Mouse (Mus musculus) spleen, postnatal 14 days (tissue): ENCODE results near the gene Baiap3.
A peak's percentile ranks its signal among the peaks of the same experiment; 100 is the strongest.

Experiments
- DNase-seq, 2 experiments: peaks; one replicate each; pipeline ENCODE4 v3.0.0; 2021 to 2022; ENCODE audit warnings: low spot score in 2 of 2

Baiap3 gene

DNA sequence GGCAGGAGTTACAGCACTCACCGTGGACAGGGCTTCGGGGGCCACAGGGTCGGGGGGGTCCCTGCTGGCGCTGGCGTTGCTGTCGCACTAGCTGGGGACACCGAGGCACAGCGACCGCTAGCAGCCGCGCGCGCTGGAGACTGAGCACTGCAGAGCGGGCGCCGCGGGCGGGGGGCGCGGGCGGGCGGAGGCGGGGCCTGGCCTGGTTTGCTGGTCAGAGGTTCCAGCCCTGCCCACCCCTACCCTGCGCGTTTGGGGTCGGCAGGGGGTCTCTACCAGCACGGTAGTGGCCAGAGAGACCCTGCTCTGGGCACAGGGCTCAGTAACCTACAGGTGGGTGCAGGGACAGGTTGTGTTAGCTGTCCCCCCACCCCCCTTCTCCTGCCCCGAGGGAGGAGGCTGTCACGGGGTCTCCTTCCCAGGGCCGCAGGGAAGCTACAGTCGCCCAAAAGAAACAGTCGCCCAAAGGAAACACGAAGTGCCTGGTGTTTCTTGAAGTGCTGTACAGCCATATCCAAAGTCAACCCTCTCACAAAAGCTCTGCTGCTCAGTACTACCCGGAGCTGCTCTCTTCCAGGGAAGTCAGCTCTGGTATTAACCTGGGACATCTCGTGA lies at the start of gene Baiap3:
Gene Baiap3, minus strand, starts transcription at position 225 of the 615 bp plus-strand sequence.
- DNase-seq, result no peak

DNA sequence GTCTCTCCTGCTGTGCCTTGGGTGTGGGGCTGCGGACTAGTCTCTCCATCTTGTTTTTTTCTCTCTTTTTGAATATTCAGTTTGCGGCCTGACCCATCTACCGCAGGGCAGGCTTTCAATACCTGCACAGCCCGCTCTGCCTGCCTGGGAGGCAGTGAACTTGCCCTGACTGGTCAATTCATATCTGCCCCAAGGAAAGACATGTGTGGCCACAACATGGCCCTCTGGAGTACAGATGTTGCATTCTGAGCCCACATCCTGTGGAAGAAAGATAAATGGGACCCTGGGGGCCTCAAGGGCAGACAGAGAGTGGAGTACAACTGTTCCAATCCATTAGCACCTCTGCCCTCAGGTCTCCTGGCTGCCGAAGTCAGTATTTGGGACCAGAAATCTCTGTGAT lies 41.9 kb upstream of the Baiap3 start, which contains the start of gene Prss34:
Gene Prss34, plus strand, starts transcription at position 301 of the 400 bp plus-strand sequence.
- DNase-seq, result no peak

DNA sequence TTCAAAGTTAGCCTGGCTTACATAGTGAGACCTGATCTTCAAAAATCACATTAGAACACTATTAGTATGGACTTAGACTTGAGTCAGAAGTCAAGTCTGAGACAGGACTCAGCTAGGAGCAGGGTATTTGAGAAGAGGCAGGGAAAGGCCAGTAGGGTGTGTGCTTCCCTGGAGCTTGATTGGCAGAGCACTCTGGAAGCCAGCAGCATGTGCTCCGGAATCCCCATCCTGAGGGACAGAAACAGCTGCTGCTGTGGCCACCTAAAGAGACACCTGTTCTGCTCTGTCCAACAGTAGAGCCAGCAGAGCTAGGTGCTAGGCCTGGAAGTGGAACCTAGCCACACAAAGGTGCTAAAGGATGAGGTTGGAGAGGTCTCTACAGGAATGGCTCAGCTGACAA lies 37.9 kb upstream of the Baiap3 start:
- DNase-seq, result no peak

DNA sequence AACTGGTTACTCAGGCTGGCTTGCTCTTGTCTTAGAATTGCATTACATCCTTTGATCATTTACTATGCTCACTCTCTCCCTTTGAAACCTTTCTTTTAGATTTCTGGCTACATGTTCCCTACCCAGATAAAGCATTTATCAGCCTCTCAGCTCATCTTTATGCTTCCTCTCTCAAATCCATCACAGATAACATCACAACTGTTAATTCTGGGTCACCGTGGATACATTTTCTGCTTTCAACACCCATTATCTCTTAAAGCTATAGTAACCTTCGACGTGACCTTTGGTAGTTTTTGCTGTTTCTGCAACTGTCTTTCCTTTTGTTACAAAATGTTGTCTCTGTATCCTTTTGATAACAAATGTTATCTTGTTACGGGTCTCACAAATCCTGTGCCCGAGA lies 37.3 kb upstream of the Baiap3 start:
- DNase-seq, result no peak

DNA sequence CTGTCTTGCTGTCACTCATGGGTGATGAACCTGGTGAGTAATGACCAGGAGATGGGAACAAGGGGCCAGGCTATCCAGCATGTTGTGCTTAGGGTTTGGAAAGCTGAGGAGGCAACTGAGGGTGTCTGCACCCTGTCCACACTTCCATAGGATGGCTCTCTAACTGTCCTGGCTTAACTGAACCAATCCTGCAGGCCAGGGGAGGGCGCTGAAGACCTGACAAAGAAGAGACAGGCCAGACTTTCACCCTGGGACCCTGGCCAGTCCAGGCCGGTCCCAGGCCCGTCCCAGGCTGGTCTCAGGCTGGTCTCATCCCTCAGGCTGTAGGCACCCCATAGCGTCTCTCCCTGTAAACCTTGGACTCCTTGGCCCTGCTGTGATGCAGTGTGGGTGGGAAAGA lies 34.2 kb upstream of the Baiap3 start:
- DNase-seq, result no peak

DNA sequence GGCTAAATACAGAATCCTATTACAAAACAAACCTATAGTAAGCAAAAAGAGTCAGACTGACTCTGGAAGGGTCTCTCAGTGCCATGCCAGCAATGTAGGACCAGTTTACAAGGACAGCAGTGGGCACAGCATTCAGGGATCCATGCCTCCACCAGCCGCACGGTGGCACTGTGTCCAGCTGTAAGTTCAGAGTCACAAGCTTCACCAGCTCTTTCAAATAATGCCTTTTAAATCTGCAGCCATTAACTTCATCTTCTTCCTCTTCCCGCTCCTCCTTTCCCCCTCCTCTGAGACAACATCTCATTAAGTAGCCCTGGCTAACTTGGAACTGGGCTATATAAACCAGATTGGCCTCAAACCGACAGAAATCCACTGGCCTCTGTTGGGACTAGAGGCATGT lies 32.7 kb upstream of the Baiap3 start:
- DNase-seq, result peak in 1 of 2 experiments; percentile 14

DNA sequence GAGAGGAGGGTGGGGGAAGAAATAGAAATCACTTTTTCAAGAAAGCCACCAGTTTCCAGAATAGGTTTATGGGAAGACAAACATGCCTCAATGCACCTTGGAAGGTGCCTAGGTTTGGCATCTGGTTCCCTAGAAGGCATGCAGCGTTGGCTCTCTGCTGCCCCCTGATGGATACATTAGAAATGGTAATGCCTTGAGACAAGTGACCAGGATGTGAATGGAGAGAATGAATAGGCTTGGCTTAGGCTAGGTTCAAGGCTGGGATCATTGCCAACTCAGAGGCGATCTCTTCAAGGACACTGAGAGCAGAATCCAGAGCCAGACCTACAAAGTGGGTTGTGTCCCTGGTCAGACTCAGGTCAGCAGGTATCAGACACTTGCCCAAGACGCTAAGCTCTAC lies 28.9 kb upstream of the Baiap3 start:
- peak; percentile 33 to 65 for DNase-seq

DNA sequence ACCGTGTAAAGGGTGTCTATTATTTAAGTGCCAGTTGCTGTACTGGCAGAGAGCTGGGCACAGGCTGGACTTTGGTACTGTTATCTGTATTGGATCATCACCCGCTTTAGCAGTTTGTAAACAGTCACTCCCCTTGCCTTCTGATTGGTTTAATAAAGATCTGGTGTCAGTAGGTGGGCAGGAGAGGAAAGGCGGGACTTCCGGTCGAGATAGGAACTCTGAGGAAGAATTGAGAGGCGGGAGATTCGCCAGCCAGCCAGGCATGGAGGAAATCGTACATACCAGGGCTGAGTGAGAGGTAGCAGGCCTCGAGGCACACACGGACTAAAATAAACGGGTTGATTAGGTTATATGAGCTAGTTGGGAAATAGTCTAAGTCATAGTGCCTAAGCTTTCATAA lies 26.0 kb upstream of the Baiap3 start:
- peak in 1 of 2 experiments; percentile 29 for DNase-seq

DNA sequence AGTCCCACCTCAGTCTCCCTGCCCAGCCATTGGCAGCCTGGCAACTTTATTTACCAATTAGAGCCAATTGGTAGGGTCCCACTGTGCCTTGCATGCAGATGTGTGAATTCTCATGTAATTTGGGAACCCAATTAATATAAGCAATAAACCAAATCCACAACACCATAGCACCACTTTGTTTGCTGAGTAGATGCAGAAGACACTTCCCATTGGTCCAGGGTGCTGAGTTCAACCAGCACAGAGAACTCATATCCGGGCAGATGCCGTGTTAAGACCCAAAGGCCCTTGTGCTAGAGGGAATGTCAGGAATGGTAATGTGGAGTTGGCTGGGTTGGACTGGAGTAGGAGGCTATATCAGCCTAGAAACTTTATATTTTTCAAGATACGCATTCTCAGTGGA lies 19.7 kb upstream of the Baiap3 start:
- no peak for DNase-seq

DNA sequence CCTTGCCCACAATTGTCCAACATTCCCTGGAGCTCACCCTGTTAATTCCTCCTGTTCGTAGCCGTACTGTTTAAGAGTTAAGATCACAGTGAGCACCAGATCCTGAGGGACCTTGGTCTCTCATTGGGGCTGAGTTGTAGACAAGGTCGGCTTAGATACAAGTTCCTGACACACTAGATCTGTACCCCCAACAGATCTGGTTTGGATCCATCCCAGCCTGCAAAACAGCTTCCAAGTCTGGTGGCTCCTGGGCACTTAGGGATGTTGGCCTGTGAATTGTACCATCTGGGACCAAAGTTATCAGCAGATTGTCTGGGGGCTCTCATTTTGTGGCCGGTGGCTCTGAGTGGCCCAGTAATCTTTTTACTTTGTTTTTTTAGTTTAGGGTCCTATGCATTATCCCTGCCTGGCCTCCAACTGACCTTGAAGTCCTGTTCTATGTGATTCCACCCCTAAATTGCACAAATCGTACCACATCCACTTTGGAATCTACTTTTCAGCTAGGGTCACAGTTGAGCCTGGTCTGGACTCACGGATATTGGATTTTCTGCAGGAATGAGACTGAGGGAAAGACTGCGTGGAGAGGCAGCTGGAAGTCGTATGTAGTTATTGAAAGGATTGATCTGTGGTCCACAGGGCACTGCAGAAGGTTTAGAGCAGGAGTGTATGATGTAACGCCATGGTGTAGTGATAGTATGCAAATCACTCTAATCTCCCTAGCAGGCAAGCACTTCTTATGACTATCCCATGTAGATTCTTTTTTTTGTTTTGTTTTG lies 18.6 kb upstream of the Baiap3 start, which contains the start of gene Ube2i:
Gene Ube2i, minus strand, starts transcription at position 52 of the 776 bp plus-strand sequence.
- no peak for DNase-seq

DNA sequence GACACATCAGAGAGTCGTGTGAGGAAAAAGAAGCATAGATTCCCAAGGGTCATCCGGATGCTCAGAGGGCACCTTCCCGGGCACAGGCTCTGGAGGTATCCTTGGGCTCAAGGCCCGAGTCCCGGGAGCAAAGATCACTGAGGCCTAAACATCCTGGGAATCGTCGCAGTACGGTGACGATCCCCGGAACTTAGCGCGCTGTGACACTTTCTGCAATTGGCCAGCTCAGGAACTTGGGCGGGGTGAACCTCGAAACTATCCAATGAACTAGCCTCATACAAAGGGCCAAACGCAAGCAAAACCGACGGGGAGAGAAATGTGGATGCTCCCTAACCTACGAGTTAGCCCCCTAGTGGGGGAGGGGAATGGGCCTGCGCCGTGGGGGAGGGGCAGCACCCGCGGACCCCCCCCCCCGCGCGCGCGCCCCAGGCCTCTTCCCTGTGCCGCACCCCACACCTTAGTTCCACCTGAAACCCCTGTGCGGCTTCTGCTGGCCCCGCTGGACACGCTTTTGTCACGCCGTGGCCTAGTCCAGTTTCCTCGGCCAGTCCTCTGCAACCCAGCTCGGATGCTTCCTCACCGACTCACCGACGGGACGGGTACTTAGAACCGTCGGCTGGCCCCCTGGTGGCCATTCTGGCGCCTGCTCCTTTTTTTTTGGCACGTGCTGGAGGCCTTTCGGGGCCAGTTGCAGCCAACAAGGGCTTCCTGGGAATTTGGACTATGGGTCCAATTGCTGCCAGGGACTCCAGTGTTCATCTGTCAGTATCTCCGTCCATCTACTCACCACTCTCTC lies 17.7 kb upstream of the Baiap3 start:
- DNase-seq, result peak; percentile 91 to 93

DNA sequence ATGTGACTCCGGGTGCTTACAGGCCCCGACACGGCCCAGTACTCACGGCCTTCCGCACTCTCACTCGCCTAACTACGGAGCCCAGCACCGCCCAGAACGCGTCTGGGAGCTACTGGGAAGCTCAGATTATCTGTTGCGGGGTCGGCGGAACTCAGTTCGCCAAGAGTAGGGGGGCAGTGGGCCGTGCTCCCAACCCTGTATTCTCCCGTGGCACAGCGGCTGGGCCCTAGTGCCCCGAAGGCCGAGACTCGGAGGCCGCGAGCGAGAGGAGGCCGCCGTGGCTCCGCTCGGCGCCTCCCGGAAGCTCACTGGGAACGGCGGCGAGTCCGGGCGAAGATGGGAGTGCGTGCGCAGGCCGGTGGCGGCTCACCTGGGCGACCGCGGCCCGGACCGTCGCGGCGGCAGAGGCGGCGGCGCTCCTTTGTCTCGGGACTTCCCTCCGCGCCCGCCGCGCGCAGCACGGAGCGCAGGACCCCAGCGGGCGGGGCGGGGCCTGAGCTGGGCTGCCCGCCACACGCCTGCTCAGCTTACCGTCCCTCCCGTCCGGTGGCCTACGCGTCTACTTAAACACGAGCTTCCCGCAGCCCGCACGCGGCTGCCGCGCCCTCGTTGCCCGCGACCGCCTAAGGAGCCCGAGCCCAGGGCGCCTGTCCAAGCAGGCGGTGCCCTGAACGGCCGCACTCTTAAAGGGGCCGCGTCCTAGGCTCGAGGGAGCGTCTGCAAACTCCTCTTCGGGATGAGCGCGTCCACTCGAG lies 17.0 kb upstream of the Baiap3 start:
- DNase-seq, result peak; percentile 78 to 79

DNA sequence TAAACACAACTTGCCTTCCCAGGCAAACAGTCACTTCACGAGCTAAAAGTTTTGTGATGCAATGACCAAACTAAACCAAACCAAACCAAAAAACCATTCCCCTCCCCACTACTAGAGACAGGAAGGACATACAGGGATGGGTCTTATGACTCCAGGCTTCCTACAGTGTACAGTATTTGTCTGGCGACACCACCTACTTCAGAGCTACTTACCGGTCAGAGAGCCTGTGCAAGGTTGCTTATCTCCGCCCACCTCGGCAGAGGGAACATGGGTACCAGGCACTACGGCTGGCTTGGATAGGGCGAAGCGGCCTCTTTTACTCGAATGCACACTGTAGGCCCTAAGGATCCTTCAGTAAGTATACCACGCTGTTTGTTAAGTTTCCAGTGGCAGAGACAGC lies 16.2 kb upstream of the Baiap3 start:
- DNase-seq, result no peak

DNA sequence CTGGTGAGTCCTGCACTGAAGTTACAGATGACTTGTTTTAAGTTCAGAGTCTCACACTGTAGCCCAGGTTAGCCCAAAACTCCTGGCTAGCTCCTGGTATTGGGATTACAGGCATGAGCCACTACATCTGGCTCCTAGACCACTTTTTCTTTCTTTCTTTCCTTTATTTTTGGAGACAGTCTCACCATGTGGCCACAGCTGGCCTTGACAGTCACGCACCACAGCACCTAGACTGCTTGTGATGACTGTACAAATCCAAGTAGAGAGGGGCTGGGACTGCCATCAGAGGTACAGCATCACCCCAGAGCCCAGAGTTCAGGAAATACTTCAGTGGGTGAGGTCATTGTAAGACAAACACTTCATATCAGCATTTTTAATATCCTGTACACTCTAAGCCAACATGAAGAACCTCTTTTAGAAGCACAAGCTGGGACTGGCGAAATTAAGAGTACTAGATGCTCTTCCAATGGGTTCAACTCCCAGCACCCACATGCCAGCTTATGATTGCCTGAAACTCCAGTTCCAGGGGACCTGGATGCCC lies 14.7 kb upstream of the Baiap3 start:
- no peak for DNase-seq

DNA sequence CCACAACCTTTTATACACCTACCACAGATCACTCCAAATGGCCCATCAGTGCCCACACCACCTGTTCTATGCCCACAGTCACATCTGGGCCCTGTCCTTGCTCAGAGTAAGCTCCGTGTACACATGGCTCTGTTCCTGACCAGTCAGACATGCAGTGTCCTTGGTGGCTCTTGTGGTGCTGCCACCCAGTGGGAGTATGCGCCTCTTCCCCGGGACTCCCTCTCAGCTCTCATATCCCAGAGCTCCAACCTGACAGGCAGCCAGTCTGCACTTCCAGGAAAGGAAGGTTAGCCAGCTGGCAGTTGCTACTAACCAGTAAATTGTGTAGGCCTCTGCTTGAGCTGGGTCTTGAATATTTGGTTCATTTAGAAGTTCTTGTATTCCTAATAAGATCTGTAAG lies 8.3 kb upstream of the Baiap3 start:
- no peak for DNase-seq

DNA sequence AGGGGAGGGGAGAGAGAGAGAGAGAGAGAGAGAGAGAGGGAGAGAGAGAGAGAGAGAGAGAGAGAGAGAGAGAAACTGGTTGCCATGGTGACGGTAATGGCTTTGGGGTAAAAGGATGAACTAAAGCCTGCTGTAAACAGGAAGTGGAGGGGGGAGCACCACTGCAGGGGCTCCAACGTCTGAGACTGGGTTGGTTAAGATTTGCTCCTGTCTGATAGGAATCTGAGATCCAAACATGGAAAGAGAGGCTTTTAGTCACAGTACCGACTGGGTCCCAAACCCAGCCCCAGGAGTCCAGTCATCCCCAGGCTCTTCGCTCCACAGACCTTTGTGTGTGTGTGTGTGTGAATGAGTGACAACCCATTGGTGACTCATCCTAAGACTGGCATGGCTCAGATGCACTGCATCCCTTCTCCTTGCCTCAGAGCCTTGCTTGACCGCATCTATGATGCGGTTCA lies 1.7 kb upstream of the Baiap3 start:
- DNase-seq, result no peak

DNA sequence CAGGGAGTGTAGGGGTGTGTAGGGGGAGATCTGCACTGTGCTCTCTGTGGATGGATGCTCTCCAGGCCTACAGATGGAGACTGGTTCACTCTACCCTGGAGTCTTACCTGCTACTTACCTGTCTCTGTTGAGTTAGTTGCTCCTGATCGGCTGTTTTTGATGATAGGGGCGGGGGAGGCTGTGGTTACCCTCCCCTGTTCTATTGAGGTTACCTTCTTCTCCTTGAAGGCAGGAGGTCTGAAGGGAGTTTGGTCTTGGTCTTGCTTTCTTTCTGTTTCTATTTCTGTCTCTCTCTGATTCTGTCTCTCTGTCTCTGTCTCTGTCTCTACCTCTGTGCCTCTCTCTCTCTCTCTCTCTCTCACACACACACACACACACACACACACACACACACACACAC lies 1.1 kb downstream of the Baiap3 start:
- DNase-seq, result no peak

DNA sequence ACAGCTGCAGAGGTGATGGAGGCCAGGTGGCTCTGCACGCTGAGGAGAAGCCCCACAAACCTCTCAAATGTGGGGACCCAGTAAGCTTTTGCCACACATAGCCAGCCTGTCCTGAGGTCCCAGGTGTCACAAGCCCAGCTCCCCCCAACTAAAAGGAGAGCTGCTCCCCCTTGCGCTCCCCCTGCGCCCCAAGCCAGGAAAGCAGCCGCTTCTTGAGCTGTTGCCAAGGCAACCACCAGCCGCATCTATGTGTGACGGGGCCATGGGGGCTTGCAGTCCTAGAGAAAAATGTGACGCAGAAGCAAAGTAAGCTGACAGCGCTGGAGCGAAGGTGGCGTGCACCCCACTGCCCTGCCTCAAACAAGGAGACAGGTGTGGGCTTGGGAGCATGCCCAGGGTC lies 2.4 kb downstream of the Baiap3 start:
- DNase-seq, result no peak

DNA sequence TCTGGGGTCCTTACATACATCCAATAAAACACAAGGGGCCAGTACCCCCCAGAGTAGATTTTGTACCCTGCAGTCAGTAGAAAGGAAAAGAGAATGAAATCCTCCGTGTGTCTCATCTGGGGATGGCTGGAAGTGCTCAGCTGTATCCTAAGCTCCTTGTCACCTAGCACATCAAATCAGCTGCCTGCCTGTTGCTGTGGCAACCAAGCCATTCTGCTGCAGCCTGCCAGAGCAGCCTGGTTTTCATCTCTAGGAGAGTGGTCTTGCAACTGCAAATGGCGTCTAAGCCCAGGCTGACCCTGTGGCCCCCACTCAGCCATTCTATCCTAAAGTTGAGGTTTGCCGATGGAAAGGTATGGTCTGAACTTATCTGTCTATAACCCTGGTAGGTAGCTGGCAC lies 3.5 kb downstream of the Baiap3 start:
- DNase-seq, result no peak

DNA sequence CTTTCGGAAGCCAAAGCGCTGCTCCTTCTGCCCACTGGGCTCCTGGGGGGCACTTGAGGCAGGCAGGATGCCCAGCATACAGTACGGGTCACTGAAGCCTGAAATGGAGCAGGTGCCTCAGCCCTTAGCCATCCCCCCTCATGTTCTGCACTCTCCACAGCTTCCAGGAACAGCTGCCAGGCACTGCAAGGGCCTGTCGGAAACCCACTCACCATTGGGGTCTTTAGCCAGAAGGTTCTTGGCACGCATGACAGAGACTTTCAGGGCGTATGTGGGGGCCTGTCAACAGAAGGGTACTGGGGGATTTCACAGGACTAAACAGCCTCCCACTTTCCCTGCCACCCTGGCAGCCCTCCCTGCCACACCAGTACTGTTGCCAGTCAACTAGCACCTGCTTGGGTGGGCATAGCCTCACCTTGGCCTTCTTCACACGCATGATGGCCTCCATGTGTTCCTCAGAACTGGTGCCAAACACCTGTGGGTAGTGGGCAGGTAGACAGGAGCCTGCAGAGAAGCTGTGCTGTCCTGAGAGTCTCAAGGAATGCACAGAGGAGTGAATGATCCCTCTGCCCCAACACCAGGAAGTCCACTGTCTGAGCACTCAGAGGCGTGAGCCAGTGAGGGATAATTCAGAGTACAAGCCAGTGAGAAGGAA lies 5.9 kb downstream of the Baiap3 start:
- no peak for DNase-seq
